Mouse (Mus musculus) stomach, embryonic 16.5 days (tissue): ENCODE results near the gene Pgm2. TPM values are rescaled to one million over a fixed set of nuclear protein-coding genes. Genes with fewer than 3 reads are reported as not detected.
A peak's percentile ranks its signal among the peaks of the same experiment; 100 is the strongest.

ENCODE experiments used
- ATAC-seq: fragments of 200-750 bp; cut with Nextera tagmentation; 2 replicates; pipeline ENCODE4 v1.8.0; 2017; ENCODE audit warnings: moderate number of reproducible peaks, moderate TSS enrichment; ENCODE audit not compliant: insufficient read depth, low FRiP score
- H3K27ac ChIP-seq: fragments of 300-500 bp; sonication (generic); 2 replicates; pipeline ENCODE4 v1.5.1; 2014; ENCODE audit warnings: low read length
- H3K27me3 ChIP-seq: fragments of 300-500 bp; sonication (generic); 2 replicates; pipeline ENCODE4 v1.6.1; 2014; ENCODE audit warnings: low read length, control low read depth, mixed read lengths; ENCODE audit not compliant: control insufficient read depth, insufficient read depth
- H3K36me3 ChIP-seq: fragments of 300-500 bp; sonication (generic); 2 replicates; pipeline ENCODE4 v1.6.1; 2014; ENCODE audit warnings: low read length; ENCODE audit not compliant: control insufficient read depth, insufficient read depth
- H3K4me1 ChIP-seq: fragments of 300-500 bp; sonication (generic); 2 replicates; pipeline ENCODE4 v1.6.1; 2014; ENCODE audit warnings: low read length, control low read depth, mixed read lengths; ENCODE audit not compliant: control insufficient read depth, insufficient read depth
- H3K4me2 ChIP-seq: fragments of 300-500 bp; sonication (generic); 2 replicates; pipeline ENCODE4 v1.6.1; 2014; ENCODE audit warnings: low read depth, low read length, mixed read lengths
- H3K4me3 ChIP-seq: fragments of 300-500 bp; sonication (generic); replicated peaks from 2 replicates; pipeline ENCODE4 v1.5.1; 2014; ENCODE audit warnings: mild to moderate bottlenecking, low read length
- H3K9ac ChIP-seq: fragments of 300-500 bp; sonication (generic); 2 replicates; pipeline ENCODE4 v1.6.1; 2014; ENCODE audit warnings: low read length
- H3K9me3 ChIP-seq: fragments of 300-500 bp; sonication (generic); replicated peaks from 2 replicates; pipeline ENCODE4 v1.6.1; 2016; ENCODE audit warnings: low read length, control low read depth; ENCODE audit not compliant: control insufficient read depth
- WGBS: fragments of 180-500 bp; shearing (Covaris S2); extraction: QIAGEN DNeasy Blood & Tissue Kit; methylation state at CpG from one replicate; pipeline ENCODE4 v1.1.7; 2014; 5-methylcytosine and 5-hydroxymethylcytosine counted together
- polyA plus RNA-seq: library from polyadenylated mRNA; unstranded; fragments of >200 nt; fragmentation: Nextera tagmentation; extraction: Ambion mirVana; gene quantifications from 2 replicates; pipeline ENCODE4 v1.2.1, GENCODE M21; 2015

Pgm2 gene
- polyA plus RNA-seq, 1 experiment from 2014 or later: 39.9 TPM

- no peaks in the 10 kb centered on the region for H3K4me1 ChIP-seq
- no peak overlapping the region for H3K4me3 ChIP-seq
- WGBS: 86% methylated on average over 6 of the region's 6 CpGs
- no peak for ATAC-seq
- H3K9ac ChIP-seq: no peak overlapping the region
- H3K27me3 ChIP-seq: no peaks in the 10 kb centered on the region
- no peak overlapping the region for H3K4me2 ChIP-seq
- H3K27ac ChIP-seq: no peak overlapping the region
- peaks cover 29% of the 10 kb centered on the region for H3K36me3 ChIP-seq
- H3K9me3 ChIP-seq: peaks cover 7% of the 10 kb centered on the region
Measured at GRCm38 (mm10) chr5:64114210-64114609, 21.5 kb downstream of the Pgm2 start.

GRCm38 (mm10) chr5:64117191-64117590, 24.4 kb downstream of the Pgm2 start:
- H3K4me2 ChIP-seq: no peak overlapping the region
- no peaks in the 10 kb centered on the region for H3K27me3 ChIP-seq
- no peak for ATAC-seq
- WGBS: 86% methylated on average over 1 of the region's 1 CpGs
- no peak overlapping the region for H3K27ac ChIP-seq
- H3K36me3 ChIP-seq: peaks cover 26% of the 10 kb centered on the region
- no peak overlapping the region for H3K9ac ChIP-seq
- H3K4me1 ChIP-seq: no peaks in the 10 kb centered on the region
- H3K4me3 ChIP-seq: no peak overlapping the region
- H3K9me3 ChIP-seq: peaks cover 7% of the 10 kb centered on the region

- ATAC-seq: no peak
- H3K4me3 ChIP-seq: no peak overlapping the region
- H3K9me3 ChIP-seq: no peaks in the 10 kb centered on the region
- no peaks in the 10 kb centered on the region for H3K4me1 ChIP-seq
- no peak overlapping the region for H3K9ac ChIP-seq
- H3K36me3 ChIP-seq: peaks cover 12% of the 10 kb centered on the region; the same call in 1 of the 2 replicates
- no peak overlapping the region for H3K4me2 ChIP-seq
- H3K27me3 ChIP-seq: no peaks in the 10 kb centered on the region
- WGBS: 78% methylated on average over 5 of the region's 5 CpGs
- no peak overlapping the region for H3K27ac ChIP-seq
Measured at GRCm38 (mm10) chr5:64125783-64126182, 33.0 kb downstream of the Pgm2 start.

GRCm38 (mm10) chr5:64131550-64131949, 38.8 kb downstream of the Pgm2 start:
- no peaks in the 10 kb centered on the region for H3K4me1 ChIP-seq
- no peak overlapping the region for H3K4me3 ChIP-seq
- no peak overlapping the region for H3K27ac ChIP-seq
- H3K9ac ChIP-seq: no peak overlapping the region
- ATAC-seq: no peak
- no peaks in the 10 kb centered on the region for H3K9me3 ChIP-seq
- WGBS: 64% methylated on average over 5 of the region's 5 CpGs
- H3K4me2 ChIP-seq: no peak overlapping the region
- peaks cover 11% of the 10 kb centered on the region; the same call in 1 of the 2 replicates for H3K36me3 ChIP-seq
- H3K27me3 ChIP-seq: no peaks in the 10 kb centered on the region

- 88% methylated on average over 4 of the region's 4 CpGs for WGBS
- Histone ChIP-seq H3K27me3 (no peaks in the 10 kb centered on the region), H3K4me1 (no peaks in the 10 kb centered on the region), H3K4me3 (no peak overlapping the region), H3K9me3 (no peaks in the 10 kb centered on the region), H3K27ac (no peak overlapping the region), H3K36me3 (no peaks in the 10 kb centered on the region), H3K9ac (no peak overlapping the region), H3K4me2 (no peak overlapping the region)
- no peak for ATAC-seq
Measured at GRCm38 (mm10) chr5:64133901-64134300, 41.2 kb downstream of the Pgm2 start.

- no peak overlapping the region for H3K4me2 ChIP-seq
- H3K36me3 ChIP-seq: no peaks in the 10 kb centered on the region
- no peak for ATAC-seq
- H3K27ac ChIP-seq: no peak overlapping the region
- H3K4me3 ChIP-seq: no peak overlapping the region
- WGBS: 77% methylated on average over 5 of the region's 5 CpGs
- H3K9ac ChIP-seq: no peak overlapping the region
- no peaks in the 10 kb centered on the region for H3K9me3 ChIP-seq
- H3K27me3 ChIP-seq: no peaks in the 10 kb centered on the region
- H3K4me1 ChIP-seq: no peaks in the 10 kb centered on the region
Measured at GRCm38 (mm10) chr5:64136325-64136724, 43.6 kb downstream of the Pgm2 start.

GRCm38 (mm10) chr5:64140202-64140601, 47.5 kb downstream of the Pgm2 start:
- no peak overlapping the region for H3K27ac ChIP-seq
- 77% methylated on average over 3 of the region's 3 CpGs for WGBS
- H3K9me3 ChIP-seq: no peaks in the 10 kb centered on the region
- H3K4me2 ChIP-seq: no peak overlapping the region
- H3K36me3 ChIP-seq: no peaks in the 10 kb centered on the region
- no peak for ATAC-seq
- H3K4me1 ChIP-seq: no peaks in the 10 kb centered on the region
- no peaks in the 10 kb centered on the region for H3K27me3 ChIP-seq
- H3K4me3 ChIP-seq: no peak overlapping the region
- no peak overlapping the region for H3K9ac ChIP-seq

- Histone ChIP-seq H3K4me2 (no peak overlapping the region), H3K4me1 (0 out of 2 replicates have a peak, but pooled peaks cover under 1% of the 10 kb centered on the region), H3K36me3 (no peaks in the 10 kb centered on the region), H3K27me3 (no peaks in the 10 kb centered on the region), H3K27ac (no peak overlapping the region), H3K4me3 (no peak overlapping the region), H3K9ac (no peak overlapping the region), H3K9me3 (no peaks in the 10 kb centered on the region)
- 69% methylated on average over 5 of the region's 5 CpGs for WGBS
- no peak for ATAC-seq
Measured at GRCm38 (mm10) chr5:64144315-64144714, 51.6 kb downstream of the Pgm2 start.

GRCm38 (mm10) chr5:64146384-64147005, 53.7 kb downstream of the Pgm2 start:
- no peak overlapping the region for H3K4me2 ChIP-seq
- H3K9ac ChIP-seq: no peak overlapping the region
- H3K4me1 ChIP-seq: peaks cover 10% of the 10 kb centered on the region
- WGBS: 64% methylated on average over 10 of the region's 10 CpGs
- no peaks in the 10 kb centered on the region for H3K36me3 ChIP-seq
- peak; percentile 66; the same call in 1 of the 2 replicates for ATAC-seq
- no peaks in the 10 kb centered on the region for H3K27me3 ChIP-seq
- peak overlapping the region; percentile 38; the same call in 1 of the 2 replicates for H3K27ac ChIP-seq
- no peak overlapping the region for H3K4me3 ChIP-seq
- no peaks in the 10 kb centered on the region for H3K9me3 ChIP-seq
